Mouse (Mus musculus): ENCODE data around the gene Dpep2nb. TPM values are rescaled to one million over a fixed set of nuclear protein-coding genes. Genes with fewer than 3 reads are reported as not detected.

Gene Dpep2nb
- polyA plus RNA-seq, 2 experiments: 0.05 to 0.17 TPM

DNA sequence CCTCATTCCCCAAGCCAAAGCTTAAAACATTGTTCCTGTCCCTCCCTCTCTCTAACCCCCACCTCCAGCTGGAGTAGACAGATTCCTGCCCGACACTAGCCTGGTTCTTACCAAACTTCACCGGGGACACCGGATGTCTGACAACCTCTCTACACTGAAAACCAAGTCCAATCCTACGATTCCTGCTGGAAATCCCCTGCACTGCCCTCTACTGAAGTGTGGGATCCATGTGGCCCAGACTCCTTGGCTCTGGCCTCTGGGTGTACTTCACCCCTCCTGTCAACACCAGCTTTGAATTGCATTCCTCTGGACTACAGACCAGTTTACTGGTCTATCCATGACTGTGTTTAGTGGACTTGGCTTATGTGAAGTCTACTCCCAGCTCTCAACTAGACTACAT, 49.2 kb downstream of the Dpep2nb start:
- WGBS: 90% methylated on average over 4 of the region's 4 CpGs
- Histone ChIP-seq H3K36me3 (ENCODE audit: control insufficient read depth, insufficient read depth, low read length) (peaks cover 79% of the 10 kb centered on the region), H3K4me1 (ENCODE audit: control insufficient read depth, insufficient read depth, low read length) (no peaks in the 10 kb centered on the region), H3K27me3 (ENCODE audit: control insufficient read depth, insufficient read depth, low read length) (no peaks in the 10 kb centered on the region), H3K4me2 (replicated peaks; ENCODE audit: low read depth, low read length, severe bottlenecking) (no peak overlapping the region), H3K9ac (ENCODE audit: low read depth, low read length, severe bottlenecking) (no peak overlapping the region), H3K27ac (replicated peaks; ENCODE audit: low read depth, low read length) (no peak overlapping the region), H3K9me3 (ENCODE audit: control insufficient read depth, low read length) (no peaks in the 10 kb centered on the region), H3K4me3 (replicated peaks; ENCODE audit: low read length) (no peak overlapping the region)
- no peak for TF ChIP-seq POLR2A (IDR thresholded peaks at IDR 0.05; ENCODE audit: borderline replicate concordance, extremely low read depth, insufficient read depth, insufficient read length)
- DNase-seq (ENCODE audit: low spot score) (no peak), ATAC-seq (ENCODE audit: low FRiP score, low read depth) (no peak)

DNA sequence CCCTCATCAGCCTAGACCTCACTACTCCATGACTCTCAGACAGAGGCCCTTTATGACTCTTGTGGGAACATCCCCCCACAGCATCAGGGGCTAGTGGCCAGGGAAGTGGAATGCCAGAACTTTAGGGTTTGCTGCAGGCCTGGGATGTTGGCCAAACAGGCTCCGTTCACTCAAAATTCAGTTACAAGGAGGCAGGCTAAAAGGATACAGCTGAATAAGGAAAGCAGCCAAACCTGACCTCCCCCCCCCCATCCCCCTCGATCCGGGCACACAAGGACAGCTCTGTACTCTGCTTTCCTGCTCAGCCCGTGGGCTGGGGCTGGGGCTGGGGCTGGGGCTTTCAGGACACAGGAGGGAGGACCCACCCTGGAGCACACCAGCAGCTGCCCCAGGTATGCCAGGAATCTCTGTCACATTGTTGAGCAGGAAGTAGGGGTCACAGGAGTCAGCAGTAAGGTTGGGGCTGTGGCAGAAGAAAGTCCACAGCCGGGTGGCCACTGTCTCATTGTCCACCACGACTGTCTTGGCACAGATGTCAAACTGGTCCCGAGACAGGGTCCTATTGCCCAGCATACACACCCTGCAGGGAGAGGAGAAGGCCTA, 54.6 kb downstream of the Dpep2nb start:
- H3K9ac ChIP-seq (ENCODE audit: low read depth, low read length, severe bottlenecking): no peak overlapping the region
- 29% methylated on average over 7 of the region's 7 CpGs for WGBS
- TF ChIP-seq POLR2A (IDR thresholded peaks at IDR 0.05; ENCODE audit: borderline replicate concordance, extremely low read depth, insufficient read depth, insufficient read length): no peak
- peaks cover 95% of the 10 kb centered on the region for H3K36me3 ChIP-seq (ENCODE audit: control insufficient read depth, insufficient read depth, low read length)
- peak; percentile 67 for DNase-seq (ENCODE audit: low spot score)
- ATAC-seq (ENCODE audit: low FRiP score, low read depth): peak; percentile 70
- peak overlapping the region; percentile 18; the same call in 1 of the 2 replicates for H3K4me2 ChIP-seq (replicated peaks; ENCODE audit: low read depth, low read length, severe bottlenecking)
- H3K27ac ChIP-seq (replicated peaks; ENCODE audit: low read depth, low read length): peak overlapping the region; percentile 72
- peaks cover 14% of the 10 kb centered on the region for H3K4me1 ChIP-seq (ENCODE audit: control insufficient read depth, insufficient read depth, low read length)
- H3K27me3 ChIP-seq (ENCODE audit: control insufficient read depth, insufficient read depth, low read length): no peaks in the 10 kb centered on the region
- H3K4me3 ChIP-seq (replicated peaks; ENCODE audit: low read length): no peak overlapping the region
- H3K9me3 ChIP-seq (ENCODE audit: control insufficient read depth, low read length): no peaks in the 10 kb centered on the region

DNA sequence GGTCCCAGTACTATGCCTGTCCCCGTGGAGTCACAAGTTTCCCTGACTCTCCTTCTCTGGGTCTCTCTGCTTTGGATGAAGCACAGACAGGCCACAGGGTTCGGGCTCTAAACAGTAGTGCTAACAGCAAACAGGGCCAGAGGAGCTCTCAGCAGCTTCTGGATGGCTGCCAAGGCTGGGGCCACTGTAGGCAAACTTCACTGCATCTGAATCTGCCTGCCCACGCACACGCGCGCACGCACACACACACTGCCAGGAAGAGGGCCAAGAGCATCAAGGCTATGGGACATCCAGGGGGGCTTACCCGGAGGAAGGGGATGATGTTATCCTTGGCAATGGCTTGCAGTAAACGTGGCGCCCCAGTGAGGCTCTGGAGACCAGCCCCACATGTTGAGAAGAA, 56.4 kb downstream of the Dpep2nb start:
- no peak overlapping the region for H3K27ac ChIP-seq (replicated peaks; ENCODE audit: low read depth, low read length)
- WGBS: 72% methylated on average over 10 of the region's 10 CpGs
- no peak overlapping the region for H3K9ac ChIP-seq (ENCODE audit: low read depth, low read length, severe bottlenecking)
- no peak overlapping the region for H3K4me2 ChIP-seq (replicated peaks; ENCODE audit: low read depth, low read length, severe bottlenecking)
- H3K4me3 ChIP-seq (replicated peaks; ENCODE audit: low read length): no peak overlapping the region
- peaks cover 14% of the 10 kb centered on the region for H3K4me1 ChIP-seq (ENCODE audit: control insufficient read depth, insufficient read depth, low read length)
- peak; percentile 61 for DNase-seq (ENCODE audit: low spot score)
- no peak for ATAC-seq (ENCODE audit: low FRiP score, low read depth)
- peaks cover 97% of the 10 kb centered on the region for H3K36me3 ChIP-seq (ENCODE audit: control insufficient read depth, insufficient read depth, low read length)
- TF ChIP-seq POLR2A (IDR thresholded peaks at IDR 0.05; ENCODE audit: borderline replicate concordance, extremely low read depth, insufficient read depth, insufficient read length): no peak
- H3K9me3 ChIP-seq (ENCODE audit: control insufficient read depth, low read length): no peaks in the 10 kb centered on the region
- no peaks in the 10 kb centered on the region for H3K27me3 ChIP-seq (ENCODE audit: control insufficient read depth, insufficient read depth, low read length)

Small RNA genes within 50 kb of the gene (microRNA-seq; reads per million reads assigned to microRNA genes)
- not detected for gene Mir7074

Other genes starting within 250 kb of the Dpep2nb start
- gene Gfod2, start 247.3 kb downstream of the Dpep2nb start, polyA plus RNA-seq (2012; rRNA removed): 10.5 and 11.7 TPM in 2 replicates
- gene Gfod2, start 247.3 kb downstream of the Dpep2nb start, polyA plus RNA-seq (2014; fragmentation: Nextera tagmentation; extraction: Ambion mirVana): 13.6 and 17.7 TPM in 2 replicates
- 31.3 and 37.4 TPM in 2 replicates for gene Ranbp10, start 178.6 kb downstream of the Dpep2nb start, polyA plus RNA-seq (2012; rRNA removed)
- gene Ranbp10, start 178.6 kb downstream of the Dpep2nb start, polyA plus RNA-seq (2014; fragmentation: Nextera tagmentation; extraction: Ambion mirVana): 12.2 and 15.0 TPM in 2 replicates
- 0.06 and 0.19 TPM in 2 replicates for gene Tsnaxip1, start 178.2 kb downstream of the Dpep2nb start, polyA plus RNA-seq (2012; rRNA removed)
- gene Tsnaxip1, start 178.2 kb downstream of the Dpep2nb start, polyA plus RNA-seq (2014; fragmentation: Nextera tagmentation; extraction: Ambion mirVana): 0.18 and 0.62 TPM in 2 replicates
- gene Cenpt, start 152.7 kb downstream of the Dpep2nb start, polyA plus RNA-seq (2012; rRNA removed): 92.2 and 98.0 TPM in 2 replicates
- gene Cenpt, start 152.7 kb downstream of the Dpep2nb start, polyA plus RNA-seq (2014; fragmentation: Nextera tagmentation; extraction: Ambion mirVana): 41.5 and 45.7 TPM in 2 replicates
- gene Thap11, start 150.8 kb downstream of the Dpep2nb start, polyA plus RNA-seq (2012; rRNA removed): 70.7 and 83.1 TPM in 2 replicates
- gene Thap11, start 150.8 kb downstream of the Dpep2nb start, polyA plus RNA-seq (2014; fragmentation: Nextera tagmentation; extraction: Ambion mirVana): 62.5 and 68.4 TPM in 2 replicates
- gene Nutf2, start 145.4 kb downstream of the Dpep2nb start, polyA plus RNA-seq (2012; rRNA removed): 239 and 249 TPM in 2 replicates
- 259 and 271 TPM in 2 replicates for gene Nutf2, start 145.4 kb downstream of the Dpep2nb start, polyA plus RNA-seq (2014; fragmentation: Nextera tagmentation; extraction: Ambion mirVana)
- 91.8 and 127 TPM in 2 replicates for gene Edc4, start 125.1 kb downstream of the Dpep2nb start, polyA plus RNA-seq (2012; rRNA removed)
- gene Edc4, start 125.1 kb downstream of the Dpep2nb start, polyA plus RNA-seq (2014; fragmentation: Nextera tagmentation; extraction: Ambion mirVana): 39.6 and 49.1 TPM in 2 replicates
- 2.2 TPM in 2 replicates for gene Nrn1l, start 112.4 kb downstream of the Dpep2nb start, polyA plus RNA-seq (2012; rRNA removed)
- gene Nrn1l, start 112.4 kb downstream of the Dpep2nb start, polyA plus RNA-seq (2014; fragmentation: Nextera tagmentation; extraction: Ambion mirVana): 0.45 and 1.1 TPM in 2 replicates
- gene Pskh1, start 105.5 kb downstream of the Dpep2nb start, polyA plus RNA-seq (2012; rRNA removed): 57.2 and 82.7 TPM in 2 replicates
- 33.1 and 37.6 TPM in 2 replicates for gene Pskh1, start 105.5 kb downstream of the Dpep2nb start, polyA plus RNA-seq (2014; fragmentation: Nextera tagmentation; extraction: Ambion mirVana)
- gene Ctrl, start 72.1 kb downstream of the Dpep2nb start, polyA plus RNA-seq (2012; rRNA removed): 4.1 and 5.7 TPM in 2 replicates
- 0.88 and 1.7 TPM in 2 replicates for gene Ctrl, start 72.1 kb downstream of the Dpep2nb start, polyA plus RNA-seq (2014; fragmentation: Nextera tagmentation; extraction: Ambion mirVana)
- 31.8 and 45.8 TPM in 2 replicates for gene Psmb10, start 67.5 kb downstream of the Dpep2nb start, polyA plus RNA-seq (2012; rRNA removed)
- 37.8 and 38.8 TPM in 2 replicates for gene Psmb10, start 67.5 kb downstream of the Dpep2nb start, polyA plus RNA-seq (2014; fragmentation: Nextera tagmentation; extraction: Ambion mirVana)
- 15.9 and 18.5 TPM in 2 replicates for gene Lcat, start 62.6 kb downstream of the Dpep2nb start, polyA plus RNA-seq (2012; rRNA removed)
- 1.9 and 3.0 TPM in 2 replicates for gene Lcat, start 62.6 kb downstream of the Dpep2nb start, polyA plus RNA-seq (2014; fragmentation: Nextera tagmentation; extraction: Ambion mirVana)
- 116 and 135 TPM in 2 replicates for gene Slc12a4, start 39.9 kb downstream of the Dpep2nb start, polyA plus RNA-seq (2012; rRNA removed)
- 46.0 and 56.2 TPM in 2 replicates for gene Slc12a4, start 39.9 kb downstream of the Dpep2nb start, polyA plus RNA-seq (2014; fragmentation: Nextera tagmentation; extraction: Ambion mirVana)
- not detected in 2 replicates for gene Dpep3, start 26.5 kb downstream of the Dpep2nb start, polyA plus RNA-seq (2012; rRNA removed)
- gene Dpep3, start 26.5 kb downstream of the Dpep2nb start, polyA plus RNA-seq (2014; fragmentation: Nextera tagmentation; extraction: Ambion mirVana): 0.11 TPM in 1 of 2 replicates, not detected in the other
- gene Dus2, start 14.6 kb downstream of the Dpep2nb start, polyA plus RNA-seq (2012; rRNA removed): 24.4 and 25.6 TPM in 2 replicates
- 22.4 and 25.0 TPM in 2 replicates for gene Dus2, start 14.6 kb downstream of the Dpep2nb start, polyA plus RNA-seq (2014; fragmentation: Nextera tagmentation; extraction: Ambion mirVana)
- 12.9 and 14.9 TPM in 2 replicates for gene Ddx28, start 5.9 kb upstream of the Dpep2nb start, polyA plus RNA-seq (2012; rRNA removed)
- gene Ddx28, start 5.9 kb upstream of the Dpep2nb start, polyA plus RNA-seq (2014; fragmentation: Nextera tagmentation; extraction: Ambion mirVana): 17.2 and 19.5 TPM in 2 replicates
- gene Nfatc3, start 52.9 kb upstream of the Dpep2nb start, polyA plus RNA-seq (2012; rRNA removed): 27.2 and 31.6 TPM in 2 replicates
- gene Nfatc3, start 52.9 kb upstream of the Dpep2nb start, polyA plus RNA-seq (2014; fragmentation: Nextera tagmentation; extraction: Ambion mirVana): 7.8 and 9.6 TPM in 2 replicates
- gene Esrp2, start 131.0 kb upstream of the Dpep2nb start, polyA plus RNA-seq (2012; rRNA removed): 29.5 and 34.3 TPM in 2 replicates
- 38.8 and 38.9 TPM in 2 replicates for gene Esrp2, start 131.0 kb upstream of the Dpep2nb start, polyA plus RNA-seq (2014; fragmentation: Nextera tagmentation; extraction: Ambion mirVana)
- gene Pla2g15, start 144.4 kb upstream of the Dpep2nb start, polyA plus RNA-seq (2012; rRNA removed): 13.7 and 15.0 TPM in 2 replicates
- 6.3 and 7.8 TPM in 2 replicates for gene Pla2g15, start 144.4 kb upstream of the Dpep2nb start, polyA plus RNA-seq (2014; fragmentation: Nextera tagmentation; extraction: Ambion mirVana)
- gene Slc7a6, start 162.9 kb upstream of the Dpep2nb start, polyA plus RNA-seq (2012; rRNA removed): 42.1 and 57.6 TPM in 2 replicates
- gene Slc7a6, start 162.9 kb upstream of the Dpep2nb start, polyA plus RNA-seq (2014; fragmentation: Nextera tagmentation; extraction: Ambion mirVana): 55.7 and 73.1 TPM in 2 replicates
- gene Slc7a6os, start 205.0 kb upstream of the Dpep2nb start, polyA plus RNA-seq (2012; rRNA removed): 52.4 and 58.3 TPM in 2 replicates
- 32.5 and 36.1 TPM in 2 replicates for gene Slc7a6os, start 205.0 kb upstream of the Dpep2nb start, polyA plus RNA-seq (2014; fragmentation: Nextera tagmentation; extraction: Ambion mirVana)
- 35.5 and 40.3 TPM in 2 replicates for gene Prmt7, start 205.0 kb upstream of the Dpep2nb start, polyA plus RNA-seq (2012; rRNA removed)
- 44.7 and 46.6 TPM in 2 replicates for gene Prmt7, start 205.0 kb upstream of the Dpep2nb start, polyA plus RNA-seq (2014; fragmentation: Nextera tagmentation; extraction: Ambion mirVana)